Mouse (Mus musculus) lung, postnatal 36 days (tissue): ENCODE results near the gene Napsa.

ENCODE experiments used
- DNase-seq: peaks from one replicate; pipeline ENCODE4 v3.0.0; 2022; ENCODE audit warnings: mixed read lengths

Gene Napsa

DNA sequence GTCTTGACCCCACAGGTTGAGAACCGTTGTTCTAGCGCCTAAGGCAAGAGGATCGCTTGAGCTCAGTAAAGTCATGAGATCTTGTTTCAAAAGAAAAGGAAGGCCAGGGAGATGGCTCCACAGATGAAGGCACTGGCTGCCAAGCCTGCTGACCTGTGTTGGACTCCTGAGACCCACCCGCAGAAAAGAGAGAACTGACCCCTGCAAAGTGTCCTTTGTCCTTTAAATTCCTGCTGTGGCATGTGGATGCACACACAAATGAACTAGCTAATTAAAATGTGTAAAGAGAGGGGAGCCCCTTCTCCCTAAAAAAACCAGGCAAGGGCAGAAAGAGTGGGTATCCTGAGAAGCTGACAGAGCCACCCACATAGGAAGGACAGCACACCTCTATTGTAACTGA lies 369 bp upstream of the Napsa start:
- DNase-seq: no peak

DNA sequence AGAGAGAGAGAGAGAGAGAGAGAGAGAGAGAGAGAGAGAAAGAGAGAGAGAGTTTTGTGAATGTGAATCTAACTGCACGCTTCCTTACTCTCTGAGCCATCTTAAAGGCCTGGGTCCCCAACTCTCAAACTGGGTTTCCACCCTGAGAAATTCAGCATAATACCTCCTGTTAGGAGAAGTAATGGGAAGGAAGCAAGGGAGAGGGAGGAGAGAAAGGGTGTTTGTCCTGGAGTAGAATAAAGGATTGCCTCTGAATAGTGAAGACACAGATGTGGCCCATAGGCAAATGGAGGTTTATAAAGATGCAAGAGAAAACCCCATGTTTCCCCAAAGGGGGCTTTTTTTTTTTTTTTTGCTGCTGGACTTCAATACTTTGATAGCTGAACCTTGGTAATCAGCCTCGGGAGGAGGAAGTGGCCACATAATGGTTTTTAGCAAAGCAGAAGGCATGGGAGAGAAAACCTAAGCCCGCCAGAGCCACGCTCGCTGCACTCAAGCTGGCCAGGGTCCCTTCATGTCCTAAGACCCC lies 840 bp downstream of the Napsa start:
- DNase-seq: no peak

DNA sequence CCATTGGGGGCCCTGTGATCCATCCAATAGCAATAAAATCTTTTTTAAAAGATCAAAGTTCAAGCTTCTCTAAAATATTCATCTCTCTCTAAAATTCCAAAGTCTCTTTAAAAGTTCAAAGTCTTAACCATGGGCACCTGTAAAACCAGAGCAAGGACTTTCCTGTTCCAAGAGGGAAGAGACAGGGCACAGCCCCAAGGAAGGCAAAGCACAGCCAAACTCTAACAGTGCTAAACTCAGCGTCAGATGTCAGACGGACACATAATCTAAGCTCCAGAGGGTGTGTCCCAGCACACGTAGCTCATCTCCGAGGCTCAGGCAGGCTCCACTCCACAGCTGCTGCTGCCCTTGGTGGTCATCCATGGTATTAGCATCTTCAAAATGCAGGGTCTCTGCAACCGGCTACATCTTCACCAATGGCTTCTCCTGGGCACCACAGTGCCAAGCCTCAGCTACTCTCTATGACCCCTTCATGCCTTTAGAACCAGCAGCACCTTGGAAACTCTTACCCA lies 4.2 kb downstream of the Napsa start:
- DNase-seq: no peak

DNA sequence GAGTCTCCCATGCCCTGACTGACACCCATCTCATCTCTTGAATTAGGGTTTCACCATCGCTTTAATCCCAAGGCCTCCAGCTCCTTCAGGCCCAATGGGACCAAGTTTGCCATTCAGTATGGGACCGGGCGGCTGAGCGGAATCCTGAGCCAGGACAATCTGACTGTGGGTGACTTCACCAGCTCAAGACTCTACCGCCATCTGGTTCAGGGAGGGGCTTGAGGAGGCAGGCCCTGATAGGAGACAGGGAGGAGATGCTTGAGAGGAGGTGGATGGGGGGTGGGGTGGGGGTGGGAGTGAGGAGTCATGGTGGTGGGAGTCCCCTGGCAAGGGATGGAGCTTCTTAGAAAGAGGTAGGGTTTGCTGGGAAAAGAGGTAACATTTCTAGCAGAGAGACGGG lies 9.5 kb downstream of the Napsa start:
- no peak for DNase-seq

DNA sequence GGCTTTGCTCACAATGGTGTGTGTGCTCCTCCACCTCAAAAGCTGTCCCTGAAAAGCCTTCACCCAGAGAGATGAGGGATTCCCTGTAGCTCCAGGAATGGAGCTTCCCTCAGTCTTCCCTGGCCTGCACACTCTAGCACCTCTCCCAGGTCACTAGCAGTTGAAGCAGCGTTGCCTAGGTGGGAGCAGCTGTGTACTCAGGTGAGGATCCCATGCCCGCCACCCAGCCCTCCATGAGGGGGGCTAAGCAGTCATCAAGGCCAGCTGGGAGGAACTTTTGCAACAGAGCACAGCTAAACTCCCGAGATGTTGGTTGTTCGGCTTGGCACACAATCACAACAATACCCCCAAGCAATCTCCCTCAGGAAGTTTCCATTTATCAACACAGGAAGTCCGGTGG lies 10.5 kb downstream of the Napsa start:
- no peak for DNase-seq

DNA sequence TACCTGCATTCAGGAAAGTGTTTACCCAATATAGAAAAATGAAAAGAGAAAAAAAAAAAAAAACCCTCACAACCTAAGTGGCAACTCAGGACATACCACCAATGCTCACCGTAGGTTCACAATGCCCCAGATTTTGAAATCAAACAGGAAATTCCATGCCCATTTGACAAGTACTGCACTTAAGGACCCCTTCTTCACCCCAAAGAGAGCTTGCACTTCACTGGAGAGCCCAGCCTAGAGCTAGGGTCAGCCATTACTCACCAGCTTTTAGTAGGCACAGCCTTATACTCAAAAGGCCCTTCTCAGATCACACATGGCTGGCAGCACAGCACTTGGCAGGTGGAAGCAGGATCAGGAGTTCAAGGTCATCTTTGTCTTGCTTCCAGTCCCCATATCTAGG lies 11.0 kb downstream of the Napsa start:
- DNase-seq: peak; percentile 80

DNA sequence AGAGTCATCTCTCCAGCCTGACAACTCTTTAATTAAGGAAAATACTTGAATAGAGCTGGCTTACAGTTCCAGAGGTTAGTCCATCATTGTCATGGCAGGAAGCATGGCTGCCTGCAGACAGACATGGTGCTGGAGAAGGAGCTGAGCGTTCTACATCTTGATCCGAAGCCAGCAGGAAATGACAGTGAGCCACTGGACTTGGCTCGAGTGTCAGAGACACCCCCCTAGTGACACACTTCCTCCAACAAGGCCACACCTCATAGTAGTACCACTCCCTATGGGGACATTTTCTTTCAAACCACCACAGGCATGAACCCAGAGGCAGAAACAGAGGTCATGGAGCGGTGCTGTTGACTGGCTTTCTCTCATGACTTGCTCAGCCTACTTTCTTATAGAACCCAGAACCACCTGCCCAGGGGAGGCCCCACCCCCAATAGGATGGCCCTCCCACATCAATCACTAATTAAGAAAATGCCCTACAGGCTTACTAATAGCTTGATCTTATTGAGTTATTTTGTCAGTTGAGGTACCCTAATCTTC lies 12.2 kb downstream of the Napsa start:
- DNase-seq: no peak

DNA sequence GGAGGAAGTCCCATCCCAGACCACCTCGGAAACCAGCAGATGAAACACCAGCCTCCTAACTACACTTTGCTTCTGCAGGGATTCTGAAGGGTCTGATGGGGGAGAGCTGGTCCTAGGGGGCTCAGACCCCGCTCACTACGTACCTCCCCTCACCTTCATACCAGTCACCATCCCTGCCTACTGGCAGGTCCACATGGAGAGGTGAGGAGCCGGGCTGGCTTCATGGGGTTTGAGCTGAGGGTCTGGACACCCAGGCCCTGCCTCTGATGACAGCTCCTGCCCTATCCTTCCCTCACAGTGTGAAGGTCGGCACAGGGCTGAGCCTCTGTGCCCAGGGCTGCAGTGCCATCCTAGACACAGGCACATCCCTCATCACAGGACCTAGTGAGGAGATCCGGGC lies 12.7 kb downstream of the Napsa start:
- no peak for DNase-seq

DNA sequence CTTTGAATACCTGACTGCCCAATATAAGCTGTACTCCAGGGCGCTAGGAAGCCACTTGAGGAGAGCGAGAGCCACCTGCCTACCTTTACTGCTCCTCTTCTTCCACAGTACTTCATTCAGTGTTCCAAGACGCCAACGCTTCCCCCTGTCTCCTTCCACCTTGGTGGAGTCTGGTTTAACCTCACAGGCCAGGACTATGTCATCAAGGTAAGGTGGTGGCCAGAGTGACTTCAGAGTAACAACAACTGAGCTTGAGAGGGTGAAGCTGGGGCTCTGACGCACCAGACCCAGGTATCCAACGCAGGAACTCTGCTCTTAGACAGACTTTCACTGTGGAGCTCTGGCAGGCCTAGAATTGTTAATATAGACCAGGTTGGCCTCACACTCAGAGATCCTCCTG lies 13.4 kb downstream of the Napsa start:
- DNase-seq: no peak

DNA sequence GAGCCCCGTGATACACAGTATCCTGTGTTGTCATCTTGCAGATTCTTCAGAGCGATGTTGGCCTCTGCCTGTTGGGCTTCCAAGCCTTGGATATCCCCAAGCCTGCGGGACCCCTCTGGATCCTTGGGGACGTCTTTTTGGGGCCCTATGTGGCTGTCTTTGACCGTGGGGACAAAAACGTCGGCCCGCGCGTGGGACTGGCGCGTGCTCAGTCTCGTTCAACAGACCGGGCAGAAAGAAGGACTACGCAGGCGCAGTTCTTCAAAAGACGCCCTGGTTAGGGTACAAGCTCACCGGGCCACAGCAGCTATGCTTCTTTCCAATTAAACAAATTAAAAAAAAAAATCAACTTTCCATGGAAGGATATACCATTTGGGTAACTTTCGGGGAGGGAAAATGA lies 14.3 kb downstream of the Napsa start:
- no peak for DNase-seq

DNA sequence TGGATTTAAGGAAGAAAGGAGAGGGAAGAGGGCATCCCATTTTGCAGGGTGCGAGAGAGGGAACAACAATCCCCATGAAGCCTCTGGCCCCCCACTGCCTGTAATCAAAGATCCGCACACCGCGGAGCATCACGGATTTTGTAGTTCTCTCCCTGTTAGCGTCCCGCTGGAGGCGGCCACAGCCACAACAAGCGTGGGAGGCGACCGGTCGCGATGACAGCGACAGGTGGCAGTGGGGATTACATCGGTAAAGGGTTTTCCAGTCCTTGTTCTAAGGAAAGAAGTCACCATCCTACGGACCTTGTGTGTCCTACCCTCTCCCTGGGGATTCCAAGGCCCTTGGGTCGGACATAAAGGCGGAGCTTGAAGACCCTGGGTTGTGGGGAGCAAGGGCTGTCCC lies 14.8 kb downstream of the Napsa start:
- DNase-seq: peak; percentile 43

DNA sequence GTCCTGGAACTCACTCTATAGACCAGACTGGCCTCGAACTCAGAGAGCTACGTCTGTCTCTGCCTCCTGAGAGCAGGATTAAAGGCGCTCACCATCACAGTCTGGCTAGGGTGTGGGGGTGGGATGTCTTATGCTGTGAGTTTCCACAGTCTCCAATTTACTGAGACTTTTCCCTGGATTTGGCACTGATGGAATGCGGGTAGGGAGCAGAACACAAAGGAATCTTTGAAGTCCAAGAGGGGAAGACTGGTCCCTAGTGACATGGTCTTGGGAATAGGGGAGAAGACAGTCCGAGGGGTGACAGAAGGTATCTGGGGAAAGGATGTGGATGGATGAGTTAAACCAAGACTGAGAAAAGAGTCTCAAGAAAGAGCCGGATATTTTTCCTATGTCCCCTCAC lies 15.5 kb downstream of the Napsa start:
- no peak for DNase-seq

DNA sequence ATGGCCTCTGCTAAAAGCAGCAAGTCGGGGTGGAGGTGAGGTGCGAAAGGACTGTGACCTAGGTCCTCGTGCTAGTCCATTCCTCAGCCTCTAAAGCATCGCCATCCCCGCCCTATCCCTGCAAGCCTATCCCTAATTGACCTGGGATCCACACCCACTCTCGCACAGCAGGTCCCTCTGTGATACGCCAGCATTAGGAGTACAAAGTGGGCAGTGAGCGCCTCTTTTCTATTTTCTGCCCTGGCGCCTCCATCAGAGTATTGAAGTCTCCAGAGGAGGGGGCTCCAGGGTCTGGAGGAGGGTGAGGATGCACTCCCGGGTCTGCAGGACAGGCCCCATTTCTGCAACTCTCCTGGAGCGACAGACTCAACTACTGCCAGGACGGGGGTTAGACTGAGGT lies 16.2 kb downstream of the Napsa start:
- DNase-seq: peak; percentile 31

DNA sequence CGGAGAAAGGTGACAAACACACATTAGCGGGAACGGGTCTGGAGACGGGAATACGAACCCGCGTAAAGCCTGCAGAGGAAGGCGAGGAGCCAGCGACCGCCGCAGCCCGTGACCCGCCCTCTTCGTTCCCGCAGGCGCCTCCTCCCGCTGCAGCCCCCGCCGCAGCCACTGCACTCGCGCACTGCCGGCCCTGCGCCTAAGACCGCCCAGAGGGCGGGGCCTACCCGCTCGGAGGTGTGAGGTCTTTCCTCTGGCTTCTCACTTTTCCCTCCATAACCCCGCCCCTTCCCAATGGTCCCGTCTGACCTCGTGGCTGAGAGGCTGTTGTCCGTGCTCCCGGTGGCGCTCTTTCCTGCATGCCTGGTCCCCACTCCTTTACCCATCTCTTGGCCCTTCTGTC lies 17.0 kb downstream of the Napsa start:
- DNase-seq: peak; percentile 93

DNA sequence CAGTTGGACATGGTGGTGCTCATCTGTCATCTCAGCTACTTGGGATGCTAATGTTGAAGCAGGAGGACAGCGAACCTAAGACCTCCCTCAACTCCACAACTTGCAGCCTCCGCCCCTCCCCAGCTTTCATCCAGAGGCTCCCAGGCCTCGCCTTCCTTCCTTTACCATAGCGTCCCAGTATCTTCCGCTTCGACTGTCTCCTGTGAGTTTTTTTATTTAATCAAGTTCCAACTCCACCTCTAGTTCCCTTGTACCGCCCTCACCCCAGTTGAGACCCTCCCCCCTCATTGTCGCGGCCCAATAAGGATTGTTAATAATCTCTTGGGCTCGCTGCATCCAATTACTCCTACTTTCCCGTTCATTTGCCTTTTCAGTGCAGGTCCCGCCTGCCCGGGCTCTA lies 17.8 kb downstream of the Napsa start:
- no peak for DNase-seq

DNA sequence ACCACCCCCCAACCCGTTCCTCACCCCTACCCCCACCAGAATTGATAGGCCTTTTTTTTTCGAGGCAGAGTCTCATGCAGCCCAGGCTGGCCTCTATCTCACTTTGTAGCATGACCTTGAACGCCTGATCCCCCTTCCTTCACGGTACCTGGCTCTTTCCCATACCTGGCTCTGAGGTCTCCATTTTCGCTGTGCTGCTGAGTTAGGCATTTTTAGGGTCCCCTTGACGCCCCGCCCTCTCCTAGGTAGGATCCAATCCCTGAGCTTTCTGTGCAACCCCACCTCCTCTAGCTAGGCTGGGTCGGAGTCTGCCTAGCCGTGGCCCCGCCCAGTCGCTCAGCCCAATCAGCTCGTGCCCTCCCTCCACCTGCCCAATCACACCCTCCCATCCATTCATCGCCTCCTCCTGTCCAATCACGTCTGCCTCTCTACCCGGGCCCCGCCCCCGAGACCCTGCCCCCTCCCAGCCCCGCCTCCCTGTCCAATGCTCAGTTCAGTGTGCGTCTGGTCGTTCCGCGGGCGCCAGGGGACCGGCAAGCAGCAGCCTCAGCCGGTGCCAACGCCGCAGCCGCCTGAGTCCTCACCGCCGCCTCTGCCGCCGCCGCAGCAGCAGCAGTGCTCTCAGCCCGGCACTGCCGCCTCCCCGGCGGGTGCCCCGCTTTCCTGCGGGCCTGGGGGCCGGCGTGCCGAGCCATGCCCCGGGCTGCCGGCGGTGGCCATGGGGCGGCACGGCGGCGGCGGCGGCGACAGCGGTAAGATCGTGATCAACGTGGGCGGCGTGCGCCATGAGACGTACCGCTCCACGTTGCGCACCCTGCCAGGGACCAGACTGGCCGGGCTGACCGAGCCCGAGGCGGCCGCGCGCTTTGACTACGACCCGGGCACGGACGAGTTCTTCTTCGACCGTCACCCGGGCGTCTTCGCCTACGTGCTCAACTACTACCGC lies 18.5 kb downstream of the Napsa start, which contains the start of gene Kcnc3:
Gene Kcnc3, plus strand, starts transcription at position 263 of the 946 bp plus-strand sequence.
- DNase-seq: peak; percentile 94

DNA sequence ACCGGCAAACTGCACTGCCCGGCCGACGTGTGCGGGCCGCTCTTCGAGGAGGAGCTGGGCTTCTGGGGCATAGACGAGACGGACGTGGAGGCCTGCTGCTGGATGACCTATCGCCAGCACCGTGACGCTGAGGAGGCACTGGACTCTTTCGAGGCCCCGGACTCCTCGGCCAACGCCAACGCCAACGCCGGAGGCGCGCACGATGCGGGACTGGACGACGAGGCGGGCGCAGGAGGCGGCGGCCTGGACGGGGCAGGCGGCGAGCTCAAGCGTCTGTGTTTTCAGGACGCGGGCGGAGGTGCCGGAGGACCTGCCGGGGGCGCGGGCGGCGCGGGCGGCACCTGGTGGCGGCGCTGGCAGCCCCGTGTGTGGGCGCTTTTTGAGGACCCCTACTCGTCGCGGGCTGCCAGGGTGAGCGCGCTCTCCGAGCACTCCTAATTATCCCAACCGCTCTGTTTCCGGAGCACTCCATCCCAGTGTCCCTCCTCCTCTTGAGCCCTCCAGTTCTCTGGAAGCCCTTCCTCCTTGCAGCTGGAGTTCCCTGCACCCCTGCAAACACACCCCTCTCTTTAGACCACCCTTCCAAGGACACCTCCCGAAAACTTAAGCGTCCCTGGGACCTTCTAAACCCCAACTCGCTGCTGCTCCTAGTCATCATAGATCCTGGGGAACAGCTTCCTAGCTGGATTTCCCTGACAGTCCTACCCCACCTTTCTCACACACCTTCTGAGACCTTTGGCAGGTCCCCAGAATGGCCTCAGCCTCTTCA lies 19.4 kb downstream of the Napsa start:
- DNase-seq: no peak

DNA sequence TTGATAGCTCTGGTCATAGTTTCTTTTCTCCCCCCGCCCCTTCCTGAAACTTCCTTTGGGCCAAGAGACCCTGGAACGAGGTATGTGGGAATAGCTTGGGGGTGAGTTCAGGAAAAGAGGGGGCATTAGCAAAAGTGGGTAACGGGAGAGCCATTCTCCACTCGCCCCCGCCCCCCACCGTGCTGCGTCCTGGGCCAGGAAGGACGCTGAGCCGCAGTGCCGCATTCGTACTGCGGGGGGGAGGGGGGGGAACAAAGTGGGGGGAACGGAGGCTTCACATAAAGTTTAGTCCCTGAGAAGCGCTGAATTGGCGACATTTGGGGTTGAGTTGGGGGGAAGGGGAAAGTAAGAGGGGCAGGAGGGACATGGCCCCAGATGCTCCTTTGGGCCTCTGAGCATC lies 20.9 kb downstream of the Napsa start:
- no peak for DNase-seq

DNA sequence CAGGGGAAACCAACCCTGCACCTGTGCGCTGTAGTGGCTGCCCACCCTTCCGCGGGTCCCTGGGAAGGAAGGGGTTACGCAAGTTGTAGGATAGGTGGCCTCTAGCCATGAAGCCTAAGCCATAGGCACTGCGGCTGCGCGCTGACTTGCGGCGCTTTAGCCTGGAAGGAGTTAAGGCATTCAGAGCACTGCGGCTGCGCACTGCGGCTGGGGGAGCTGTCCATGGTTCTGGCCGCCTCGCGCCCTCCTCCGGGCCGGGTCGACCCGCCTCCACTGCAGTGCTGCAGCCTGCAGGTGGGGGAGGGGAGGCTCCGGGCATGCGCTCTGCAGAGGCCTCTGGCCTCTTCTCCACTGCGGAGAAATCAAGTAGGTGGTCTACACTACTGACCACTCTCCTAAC lies 21.6 kb downstream of the Napsa start:
- peak; percentile 87 for DNase-seq

DNA sequence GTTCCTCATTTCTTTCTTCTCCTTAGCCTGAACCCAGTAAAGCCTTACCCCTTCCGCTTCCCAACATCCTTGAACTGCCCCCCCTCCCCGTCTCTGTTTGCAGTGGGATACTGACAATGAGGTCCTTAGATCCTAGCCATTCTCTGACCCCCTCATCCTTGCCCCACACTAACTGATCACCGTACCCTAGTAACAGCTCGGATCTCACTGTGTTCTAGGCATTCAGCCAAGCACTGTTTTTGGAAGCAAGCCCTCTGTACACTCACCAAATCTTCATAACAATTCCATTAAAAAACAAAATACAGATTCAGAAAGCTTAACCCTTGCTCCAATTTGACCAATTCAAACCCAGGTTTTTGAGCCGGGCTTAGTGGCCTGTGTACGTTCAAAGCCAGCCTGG lies 22.1 kb downstream of the Napsa start:
- DNase-seq: no peak

DNA sequence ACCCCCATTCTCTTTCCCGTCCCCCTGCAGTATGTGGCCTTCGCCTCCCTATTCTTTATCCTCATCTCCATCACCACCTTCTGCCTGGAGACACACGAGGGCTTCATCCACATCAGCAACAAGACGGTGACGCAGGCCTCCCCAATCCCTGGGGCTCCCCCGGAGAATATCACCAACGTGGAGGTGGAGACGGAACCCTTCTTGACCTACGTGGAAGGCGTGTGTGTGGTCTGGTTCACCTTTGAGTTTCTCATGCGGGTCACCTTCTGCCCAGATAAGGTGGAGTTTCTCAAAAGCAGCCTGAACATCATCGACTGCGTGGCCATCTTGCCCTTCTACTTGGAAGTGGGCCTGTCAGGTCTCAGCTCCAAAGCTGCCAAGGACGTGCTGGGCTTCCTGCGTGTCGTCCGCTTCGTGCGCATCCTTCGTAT lies 23.0 kb downstream of the Napsa start:
- no peak for DNase-seq

DNA sequence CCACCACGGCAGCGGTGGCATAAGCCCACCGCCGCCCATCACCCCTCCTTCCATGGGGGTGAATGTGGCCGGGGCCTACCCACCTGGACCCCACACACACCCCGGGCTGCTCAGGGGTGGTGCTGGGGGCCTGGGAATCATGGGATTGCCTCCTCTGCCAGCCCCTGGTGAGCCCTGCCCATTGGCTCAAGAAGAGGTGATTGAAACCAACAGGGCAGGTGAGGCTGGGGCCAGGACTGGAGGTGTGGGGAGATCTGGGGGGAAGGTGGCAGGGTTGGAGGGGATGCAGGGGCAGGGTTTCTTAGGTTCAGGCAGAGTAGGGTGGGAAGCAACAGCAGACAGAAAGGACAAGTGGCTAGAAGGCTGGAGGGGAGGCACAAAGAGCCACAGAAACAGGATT lies 23.9 kb downstream of the Napsa start:
- no peak for DNase-seq

DNA sequence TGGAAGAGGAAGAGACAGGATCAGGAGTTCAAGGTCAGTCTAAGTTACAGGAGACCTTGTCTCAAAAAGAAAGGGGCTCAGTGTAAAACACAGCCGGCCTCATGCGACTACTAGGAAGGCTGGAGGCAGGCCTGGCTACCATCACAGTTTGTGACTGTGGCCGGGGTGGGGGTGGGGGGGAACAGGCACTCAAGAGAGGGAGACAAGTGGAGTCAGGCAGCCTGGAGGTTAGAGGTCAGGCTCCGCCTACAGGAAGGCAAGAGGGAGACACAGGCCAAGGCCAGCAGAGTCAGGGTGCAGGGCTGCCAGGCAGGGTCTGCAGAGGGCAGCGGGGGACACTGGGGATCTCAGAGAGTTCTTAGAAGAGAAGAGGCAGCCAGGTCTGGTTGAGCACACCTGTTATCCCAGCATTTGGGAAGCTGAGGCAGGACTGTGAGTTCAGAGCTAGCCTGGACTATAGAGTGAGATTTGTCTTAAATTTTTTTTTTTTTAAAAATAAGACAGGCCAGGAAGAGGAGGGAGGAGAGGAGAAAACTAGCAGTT lies 24.9 kb downstream of the Napsa start:
- no peak for DNase-seq
